11 mouse cellular contexts compared by ENCODE assay signal in genomic region chr17:45359443-45359842, GRCm38 (mm10).
A peak's percentile ranks its signal among the peaks of the same experiment; 100 is the strongest.
DNase-seq lines count a peak whose midpoint lies in the region; TF ChIP-seq lines count a peak whose summit lies in the region.
"Had no signal": no experiment of that assay in that cellular context is flagged by ENCODE, and none has a peak within 500 bp of the region (broad histone marks: within the 10 kb centered on the region; RNA-seq: fewer than 3 reads in every experiment).

No protein-coding gene starts in this region.

- H3ac ChIP-seq in C2C12 (ENCODE audit: control insufficient read depth, insufficient read length, low read depth): no peak overlapping the region

- H3K4me3 ChIP-seq in C2C12 (ENCODE audit: insufficient read depth, poor library complexity, severe bottlenecking): no peak overlapping the region
- H3K4me3 ChIP-seq: hindbrain, embryonic 15.5 days; liver, embryonic 15.5 days; neural tube, embryonic 13.5 days had no signal

- no peak for TF ChIP-seq CTCF in C2C12 (IDR thresholded peaks at IDR 0.05; ENCODE audit: control insufficient read depth, insufficient read depth, insufficient read length)

- peak; percentile 53 to 88 for DNase-seq in adrenal gland, adult (ENCODE audit: inconsistent age in 2 of 2, low spot score in 1 of 2)
- no peak for DNase-seq in adrenal gland, postnatal 4 days (ENCODE audit: low spot score in 2 of 2)
- peak; percentile 50 for DNase-seq in heart, adult 8-10 months (ENCODE audit: low spot score)
- peak; percentile 71 for DNase-seq in large intestine, adult 2 months (ENCODE audit: low read depth, low spot score)
- DNase-seq in thymus, postnatal 36 days: no peak
- no peak for DNase-seq in thymus, adult 18-20 months
- no peak for DNase-seq in spleen, postnatal 36 days (ENCODE audit: low spot score in 2 of 2)

- 11% methylated on average over 5 of the region's 5 CpGs for WGBS in large intestine, adult 2 months

- H3K27me3 ChIP-seq in C2C12 (ENCODE audit: control insufficient read depth, insufficient read depth, insufficient read length): peaks cover 4% of the 10 kb centered on the region
- H3K27me3 ChIP-seq: hindbrain, embryonic 15.5 days; liver, embryonic 15.5 days; neural tube, embryonic 13.5 days had no signal

- H3K79me3 ChIP-seq in C2C12 (ENCODE audit: low read depth): no peaks in the 10 kb centered on the region

- H3K36me3 ChIP-seq in C2C12 (ENCODE audit: control insufficient read depth, insufficient read depth): no peaks in the 10 kb centered on the region
- H3K36me3 ChIP-seq: hindbrain, embryonic 15.5 days; liver, embryonic 15.5 days; neural tube, embryonic 13.5 days had no signal

- H3K79me2 ChIP-seq in C2C12 (ENCODE audit: control insufficient read depth, insufficient read depth): no peaks in the 10 kb centered on the region

TF ChIP-seq in C2C12, 6 proteins besides CTCF, POLR2A, EP300 and RAD21:
- TF ChIP-seq FOSL1 (IDR thresholded peaks at IDR 0.05; ENCODE audit: insufficient read depth, low read length, poor library complexity, severe bottlenecking) (no peak), CEBPB (IDR thresholded peaks at IDR 0.05; ENCODE audit: low read depth) (peak; percentile 58), MYOG (IDR thresholded peaks at IDR 0.05; ENCODE audit: control insufficient read depth, extremely low read depth, insufficient read length) (no peak), USF1 (IDR thresholded peaks at IDR 0.05; ENCODE audit: low read depth) (no peak), MYOD1 (IDR thresholded peaks at IDR 0.05; ENCODE audit: control insufficient read depth, insufficient read length, low read depth) (peak; percentile 35), MAX (IDR thresholded peaks at IDR 0.05) (no peak)

Comparison
In these comparisons a context has a peak if more than half of its experiments do, and no peak if none do; other contexts are left out.
1. DNase-seq: peak in adrenal gland, adult (2 of 2), heart, adult 8-10 months (single experiment) and large intestine, adult 2 months (single experiment); none in adrenal gland, postnatal 4 days (0 of 2), thymus, postnatal 36 days (0 of 2), thymus, adult 18-20 months (0 of 2) and spleen, postnatal 36 days (0 of 2).